Mouse (Mus musculus): Measurements from ENCODE around the gene Scube1.

DNA sequence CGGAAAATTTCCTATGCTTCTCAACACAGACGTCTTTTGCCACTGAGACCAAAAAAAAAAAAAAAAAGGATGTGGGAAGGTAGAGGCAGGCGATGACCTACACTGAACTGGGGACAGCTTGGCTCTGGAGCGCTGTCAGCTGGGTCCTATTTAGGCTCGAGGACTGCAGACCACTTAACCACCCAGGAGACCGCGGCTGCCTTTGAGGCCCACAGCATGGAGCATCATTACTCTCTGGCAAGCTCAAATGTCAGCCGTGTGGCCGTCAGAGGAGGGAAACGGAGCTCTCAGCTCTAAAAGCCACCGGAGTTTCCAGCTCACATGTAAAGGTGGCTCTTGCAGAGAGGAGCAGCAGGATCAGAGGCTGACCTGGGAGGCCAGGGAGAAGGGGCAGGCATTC lies 46.2 kb downstream of the Scube1 start:
- no peak for TF ChIP-seq GATA1 (IDR thresholded peaks at IDR 0.05; ENCODE audit: low read length)
- no peak for TF ChIP-seq TAL1 (IDR thresholded peaks at IDR 0.05; ENCODE audit: low read length)

All from erythroblast, embryonic 14.5 days (primary cell).